Mouse (Mus musculus) layer of hippocampus, adult 6 months (tissue): ENCODE data around the gene Klra10. TPM values are rescaled to one million over a fixed set of nuclear protein-coding genes. Genes with fewer than 3 reads are reported as not detected.

Experiments
- long read RNA-seq, 2 experiments: library from polyadenylated mRNA; unstranded; transcript quantifications; one replicate each; pipeline ENCODE4 v2.0.0; 2019 to 2020
- polyA plus RNA-seq: library from polyadenylated mRNA; unstranded; fragments of <200 nt; fragmentation: Nextera tagmentation; gene quantifications from 2 replicates; pipeline ENCODE4 v1.2.3, GENCODE M21; 2021

The Klra10 gene
- not detected in 2 replicates for polyA plus RNA-seq
- long read RNA-seq, experiment 1 = 0 reads
- long read RNA-seq, experiment 2 = 0 reads

GRCm38 (mm10) chr6:130281828-130282227 is at the start of gene Klra10:
TSS of gene Klra10 (minus strand) at chr6:130281928.

DNA sequence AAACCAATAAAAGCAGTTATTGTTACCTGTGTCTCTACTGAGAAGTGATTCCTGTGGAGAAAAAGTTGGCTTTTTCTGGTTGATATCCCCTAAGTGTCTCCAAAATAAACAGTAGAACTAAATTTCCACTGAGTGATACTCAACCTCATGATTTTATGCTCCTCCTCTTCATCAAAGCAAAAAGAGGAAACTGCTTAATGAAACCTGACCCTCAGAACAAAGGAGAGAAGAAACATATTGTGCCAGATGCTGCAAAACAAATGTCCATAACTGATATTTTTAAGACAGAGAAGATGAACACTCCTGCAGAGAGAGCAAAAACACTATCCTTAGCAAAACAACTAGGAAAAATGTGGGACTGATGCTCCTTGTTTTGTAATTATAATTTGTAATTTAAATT is 48.5 kb downstream of the Klra10 start, which contains the start of gene Klra7:
Klra7 (minus strand) TSS at position 101 of the 400 bp plus-strand sequence.

Other genes starting within 250 kb of the Klra10 start
- gene Klra4, start 214.7 kb downstream of the Klra10 start, polyA plus RNA-seq = not detected in 2 replicates
- gene Klra8, start 152.0 kb downstream of the Klra10 start, polyA plus RNA-seq = not detected in 2 replicates
- not detected in 2 replicates for gene Klra9, start 88.8 kb downstream of the Klra10 start, polyA plus RNA-seq
- not detected in 2 replicates for gene Klra7, start 48.6 kb downstream of the Klra10 start, polyA plus RNA-seq
- not detected in 2 replicates for gene Klra3, start 55.6 kb upstream of the Klra10 start, polyA plus RNA-seq
- gene Klra1, start 104.9 kb upstream of the Klra10 start, polyA plus RNA-seq = not detected in 2 replicates